Mouse (Mus musculus): Measurements from ENCODE around the gene Osbpl2. TPM values are rescaled to one million over a fixed set of nuclear protein-coding genes. Genes with fewer than 3 reads are reported as not detected.

Osbpl2 gene
- total RNA-seq, 2 experiments from 2014 or later: 44.2 to 50.4 TPM

DNA sequence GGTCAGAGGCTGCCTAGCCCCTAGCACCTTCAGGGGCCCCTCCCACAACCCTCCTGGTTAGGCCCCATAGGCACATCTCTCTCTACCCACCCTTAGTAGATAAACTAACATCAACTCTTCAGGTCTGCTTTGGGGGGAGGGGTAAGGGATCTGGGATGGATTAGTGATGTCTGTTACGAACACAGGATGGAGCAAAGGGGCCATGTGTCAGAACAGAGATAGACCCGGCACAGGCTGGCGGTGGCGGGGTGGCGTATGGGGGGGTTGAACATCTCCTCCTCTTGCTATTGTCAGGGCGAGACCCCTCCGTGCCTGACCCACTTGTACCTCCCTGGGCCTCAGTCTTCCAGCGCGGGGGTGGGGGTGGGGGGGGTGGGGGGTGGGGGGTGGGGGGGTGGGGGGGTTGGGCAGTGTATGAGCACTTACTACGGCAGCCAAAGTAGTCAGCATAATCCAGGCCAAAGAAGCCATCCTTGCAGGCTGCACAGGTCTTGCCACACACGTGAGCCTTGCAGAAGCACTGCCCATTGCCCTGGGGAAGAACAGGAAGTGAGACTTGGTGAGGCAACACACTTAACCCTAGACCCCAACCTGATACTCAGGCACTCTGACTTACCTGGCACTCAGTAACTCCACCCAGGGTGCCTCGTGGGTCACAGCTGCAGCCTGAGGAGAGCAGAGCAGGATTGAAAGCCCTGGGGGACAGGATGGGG lies 77.7 kb downstream of the Osbpl2 start:
- intact Hi-C loops (cut with DNase I): loop anchor here (5.0 kb wide), 1 partner anchor 41 kb away; no protein-coding TSS in a partner anchor
- no peak for DNase-seq (ENCODE audit: low spot score in 2 of 2)

DNA sequence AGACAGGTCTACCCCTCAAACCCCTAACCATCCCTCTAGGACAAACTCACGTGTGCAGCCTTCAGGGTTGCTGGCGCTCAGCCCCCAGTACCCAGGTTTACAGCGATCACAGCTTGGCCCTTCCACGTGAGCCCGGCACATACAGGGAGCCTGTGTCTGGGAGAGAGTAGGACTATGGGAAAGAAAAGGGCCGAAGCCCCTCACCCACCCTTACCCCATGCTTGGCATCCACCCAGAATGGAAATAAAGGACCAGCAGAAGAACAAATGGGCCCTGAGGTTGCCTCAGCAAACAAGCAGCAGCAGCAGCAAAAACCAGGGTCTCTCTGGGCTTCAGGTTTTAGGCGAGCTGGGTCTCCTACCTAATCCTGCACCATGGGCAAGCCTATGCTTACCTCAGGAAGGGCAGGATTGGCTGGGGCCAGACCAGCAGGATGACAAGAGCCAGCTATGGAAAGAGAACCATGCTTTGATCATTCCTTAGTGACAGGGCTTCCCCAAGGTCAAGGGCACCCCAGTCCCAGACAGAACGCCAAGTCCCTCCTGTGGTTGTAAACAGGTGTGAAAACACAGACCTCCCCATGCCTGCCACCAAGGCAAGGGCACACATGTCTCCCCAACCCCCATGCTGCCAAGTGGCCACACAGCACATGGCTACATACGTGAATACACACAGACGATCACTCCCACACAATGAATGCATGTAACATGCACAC lies 78.4 kb downstream of the Osbpl2 start:
- intact Hi-C loops (cut with DNase I): loop anchor here (5.0 kb wide), 1 partner anchor 40 kb away; no protein-coding TSS in a partner anchor
- no peak for DNase-seq (ENCODE audit: low spot score in 2 of 2)

DNA sequence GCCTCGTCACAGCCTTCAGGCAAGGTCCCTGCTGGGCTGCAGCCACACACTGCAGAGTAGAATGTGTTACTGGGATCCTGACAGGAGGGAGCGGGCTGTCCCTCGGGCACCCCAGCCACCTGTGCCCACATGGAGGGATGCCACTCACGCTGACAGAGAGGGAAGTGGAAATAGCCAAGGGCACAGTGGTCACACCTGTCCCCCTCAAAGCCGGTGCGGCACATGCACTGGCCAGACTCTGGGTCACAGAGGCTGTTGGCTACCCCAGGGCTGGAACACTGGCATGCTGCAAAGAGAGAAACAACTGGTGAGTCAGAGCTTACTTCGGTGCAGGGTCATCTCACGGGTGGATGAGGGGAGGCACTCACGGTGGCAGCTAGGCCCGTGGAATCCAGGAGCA lies 79.7 kb downstream of the Osbpl2 start:
- DNase-seq (ENCODE audit: low spot score in 2 of 2): no peak
- intact Hi-C loops (cut with DNase I): loop anchor here (5.0 kb wide), 1 partner anchor 39 kb away; no protein-coding TSS in a partner anchor

DNA sequence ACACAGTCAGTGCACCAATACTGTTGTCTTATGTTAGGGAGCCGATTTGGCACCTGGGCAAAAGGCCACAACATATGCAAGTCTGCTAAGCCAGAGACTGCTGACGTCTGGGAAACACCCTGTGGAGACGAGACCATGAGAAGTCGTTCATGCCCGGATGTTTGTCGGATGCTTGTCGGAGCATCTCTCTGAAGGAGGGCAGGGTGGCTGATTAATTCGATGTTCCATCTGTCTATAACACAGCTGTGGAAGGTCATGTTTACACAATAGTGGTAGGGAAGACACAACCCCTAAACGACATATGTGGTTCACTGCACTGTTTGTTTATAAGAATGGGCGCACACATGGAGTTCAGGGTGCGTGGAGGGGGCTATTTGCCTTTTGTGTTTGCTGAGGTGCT lies 81.6 kb downstream of the Osbpl2 start:
- intact Hi-C loops (cut with DNase I): no loop called here
- no peak for DNase-seq (ENCODE audit: low spot score in 2 of 2)

DNA sequence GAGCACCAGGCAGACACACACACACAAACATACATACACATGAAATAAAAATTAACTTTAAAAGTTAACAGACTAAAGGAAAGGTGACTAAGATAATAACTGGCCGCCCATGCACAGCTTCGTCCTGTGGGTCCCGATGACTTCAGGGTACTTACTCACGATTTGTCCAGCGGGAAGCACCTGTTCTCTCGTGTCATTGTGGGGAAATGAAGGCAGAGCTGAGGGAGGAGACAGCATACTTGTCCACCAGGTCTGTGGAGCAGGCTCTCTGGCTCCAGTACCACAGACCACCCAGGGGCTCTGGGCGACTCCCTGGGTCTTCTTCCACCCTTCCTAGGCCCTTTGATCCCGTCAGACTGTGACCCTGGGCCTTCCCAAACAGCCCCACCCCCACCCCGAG lies 82.2 kb downstream of the Osbpl2 start:
- DNase-seq (ENCODE audit: low spot score in 2 of 2): no peak
- intact Hi-C loops (cut with DNase I): no loop called here

DNA sequence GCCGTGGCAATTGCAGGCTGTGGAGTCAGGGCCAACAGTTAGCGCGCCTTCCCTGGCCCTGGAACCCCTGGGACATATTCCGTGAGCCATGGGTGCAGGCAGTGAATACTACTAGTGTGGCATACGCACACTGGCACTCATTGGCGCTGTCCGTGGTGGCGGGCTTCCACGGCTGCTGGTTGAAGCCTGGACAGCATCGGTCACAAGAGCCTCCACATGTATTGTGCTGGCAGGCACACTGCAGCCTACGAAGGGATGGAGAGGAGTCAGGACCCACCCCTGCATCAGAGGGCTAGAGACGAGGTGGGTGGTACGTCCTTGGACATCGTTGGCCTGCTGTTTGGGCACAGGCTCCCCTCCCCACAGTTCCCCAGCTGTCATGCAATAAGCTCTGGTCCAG lies 83.2 kb downstream of the Osbpl2 start:
- DNase-seq (ENCODE audit: low spot score in 2 of 2): no peak
- intact Hi-C loops (cut with DNase I): no loop called here

DNA sequence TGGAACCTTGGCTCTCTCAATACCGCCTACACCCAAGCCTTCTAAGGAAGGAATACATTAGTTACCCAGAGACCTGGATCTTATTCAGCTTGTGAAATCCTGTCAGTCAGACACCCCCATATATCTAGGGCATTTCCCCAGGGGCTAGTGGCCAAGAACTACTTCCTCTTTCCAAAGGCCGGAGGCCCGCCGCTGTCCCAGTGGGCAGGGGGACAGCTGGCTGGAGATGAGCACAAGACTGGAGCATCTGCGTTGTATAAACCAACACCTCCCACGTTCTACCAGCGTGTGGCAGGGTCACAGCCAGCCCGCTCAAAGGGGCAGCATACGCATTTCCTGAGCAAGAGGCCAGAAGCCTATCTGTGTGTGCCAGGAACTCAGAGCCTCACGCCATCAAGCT lies 83.7 kb downstream of the Osbpl2 start:
- intact Hi-C loops (cut with DNase I): no loop called here

DNA sequence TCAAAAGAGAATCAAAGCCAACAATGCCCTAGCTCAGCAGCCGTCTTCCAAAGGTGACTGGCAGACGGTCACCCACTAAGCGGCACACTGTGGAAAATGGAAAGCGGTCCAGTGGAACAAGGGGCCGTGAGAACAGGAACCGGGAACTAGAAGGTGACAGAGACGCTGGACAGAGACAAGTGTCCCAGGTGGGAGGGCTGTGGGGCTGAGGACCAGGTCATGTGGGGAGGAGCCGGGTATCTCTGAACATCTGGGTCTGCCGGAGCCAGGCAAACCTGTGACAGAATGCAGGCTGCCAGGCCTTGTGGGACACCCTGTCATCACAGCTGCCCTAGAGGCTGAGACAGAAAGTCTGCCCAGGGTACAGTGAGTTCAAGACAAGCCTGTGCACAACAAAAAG lies 85.4 kb downstream of the Osbpl2 start:
- intact Hi-C loops (cut with DNase I): no loop called here
- no peak for DNase-seq (ENCODE audit: low spot score in 2 of 2)

More for the DNA sequence above, 83.7 kb downstream of the Osbpl2 start:
- DNase-seq (ENCODE audit: low spot score in 2 of 2): no peak

DNA sequence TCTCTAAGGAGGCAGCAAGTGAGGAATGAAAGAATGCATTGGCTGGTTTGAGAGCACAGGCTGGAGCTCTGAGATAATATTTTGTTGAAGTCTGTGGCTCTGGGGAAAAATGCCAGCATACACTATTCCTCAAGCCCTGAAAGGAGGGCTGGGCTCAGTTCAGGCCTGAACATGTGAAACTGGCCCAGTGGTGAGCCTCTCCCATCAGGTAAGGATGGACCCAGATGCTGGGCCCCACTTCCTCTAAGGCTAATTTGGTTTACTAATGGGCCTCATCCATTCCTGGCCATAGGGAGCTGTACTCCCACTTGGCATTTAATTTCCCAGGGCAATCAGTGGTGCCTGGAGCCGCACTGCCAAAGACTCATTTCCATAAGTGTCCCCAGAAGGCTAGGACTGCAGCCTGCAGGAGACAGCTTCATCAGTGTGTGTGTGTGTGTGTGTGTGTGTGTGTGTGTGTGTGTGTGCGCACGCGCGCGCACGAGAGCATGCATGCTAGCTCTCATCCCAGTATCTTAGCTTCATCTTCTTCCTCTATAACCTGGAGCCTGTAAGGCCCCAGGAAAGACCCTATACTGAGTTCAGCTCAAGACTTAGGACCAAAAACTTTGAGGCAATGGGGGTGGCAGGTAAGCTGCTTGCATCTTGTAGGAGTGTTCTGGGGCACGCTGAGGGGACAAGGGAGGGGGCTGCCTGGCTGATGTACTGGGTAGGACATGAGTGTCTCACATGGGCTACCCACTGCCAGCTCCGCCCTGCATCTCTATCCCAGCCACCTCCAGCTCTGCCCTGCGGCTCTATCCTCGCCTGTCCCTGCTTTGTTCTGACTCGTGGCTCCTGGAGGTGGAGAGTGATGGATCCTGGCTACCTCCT lies 86.2 kb downstream of the Osbpl2 start:
- DNase-seq (ENCODE audit: low spot score in 2 of 2): no peak
- intact Hi-C loops (cut with DNase I): no loop called here

DNA sequence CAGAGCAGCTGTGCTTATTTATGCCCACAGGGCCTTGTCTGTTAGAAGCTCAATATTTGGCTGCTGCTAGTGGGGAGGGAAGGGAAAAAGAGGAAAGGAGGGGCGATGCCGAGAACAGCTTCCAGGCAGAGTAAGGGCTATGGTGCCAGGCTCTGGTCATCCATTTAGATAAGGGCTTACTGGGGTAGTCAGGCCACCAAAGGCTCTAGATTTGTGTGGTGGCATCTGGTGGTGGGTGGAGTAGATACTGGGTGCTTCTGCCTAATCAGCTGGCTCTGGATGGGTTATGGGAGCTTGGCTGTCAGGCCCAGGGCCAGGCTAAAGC lies 86.8 kb downstream of the Osbpl2 start:
- intact Hi-C loops (cut with DNase I): no loop called here
- DNase-seq (ENCODE audit: low spot score in 2 of 2): no peak

DNA sequence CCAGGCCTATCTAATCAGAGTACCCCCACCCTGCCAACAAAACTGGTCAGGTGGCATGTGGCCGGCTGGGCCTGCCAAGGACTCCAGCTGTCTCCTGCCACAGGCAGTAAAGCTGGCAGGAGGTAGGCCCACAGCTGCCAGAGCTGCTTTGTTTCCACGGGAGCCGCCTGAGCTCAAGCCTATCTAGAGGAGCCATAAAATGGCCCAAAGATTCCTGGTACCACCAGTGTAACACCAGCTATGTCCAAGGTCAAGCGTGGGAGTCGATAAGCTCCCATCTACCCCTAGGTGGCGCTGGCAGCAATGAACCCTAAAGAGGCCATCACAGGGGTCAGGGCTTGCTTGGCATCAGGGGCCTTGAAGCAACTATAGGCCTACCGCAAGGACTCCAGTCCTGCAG lies 88.7 kb downstream of the Osbpl2 start:
- no peak for DNase-seq (ENCODE audit: low spot score in 2 of 2)
- intact Hi-C loops (cut with DNase I): no loop called here

DNA sequence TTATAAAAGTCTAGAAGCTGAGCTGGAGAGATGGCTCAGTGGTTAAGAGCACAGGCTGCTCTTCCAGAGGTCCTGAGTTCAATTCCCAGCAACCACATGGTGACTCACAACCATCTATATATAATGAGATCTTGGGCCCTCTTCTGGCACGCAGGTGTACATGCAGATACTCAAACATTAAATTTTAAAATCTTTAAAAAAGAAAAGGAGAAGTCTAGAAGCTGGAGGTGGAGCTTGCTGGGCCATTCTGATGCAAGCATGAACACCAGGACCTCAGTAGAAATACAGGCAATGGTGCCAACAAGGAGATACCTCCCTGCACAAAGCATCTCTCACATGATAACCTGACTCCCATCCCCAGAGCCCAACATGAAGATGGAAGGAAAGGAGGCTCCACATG lies 89.9 kb downstream of the Osbpl2 start:
- intact Hi-C loops (cut with DNase I): no loop called here
- DNase-seq (ENCODE audit: low spot score in 2 of 2): no peak

DNA sequence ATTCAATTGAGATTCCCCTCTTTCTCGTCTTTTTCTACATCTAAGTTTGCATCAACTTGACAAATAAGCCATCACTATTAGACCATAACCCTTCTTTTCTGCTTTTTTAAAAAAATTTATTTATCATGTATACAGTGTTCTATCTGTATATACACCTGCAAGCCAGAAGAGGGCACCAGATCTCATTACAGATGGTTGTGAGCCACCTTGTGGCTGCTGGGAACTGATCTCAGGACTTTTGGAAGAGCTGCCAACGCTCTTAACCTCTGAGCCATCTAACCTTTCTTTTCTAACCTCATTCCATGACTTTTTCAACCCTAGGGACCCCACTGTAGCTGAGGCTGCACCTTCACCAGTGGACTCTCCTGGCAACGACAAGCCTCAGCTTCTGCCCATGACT lies 93.1 kb downstream of the Osbpl2 start:
- DNase-seq (ENCODE audit: low spot score in 2 of 2): no peak
- intact Hi-C loops (cut with DNase I): no loop called here

Small RNAs within 50 kb of the gene (microRNA-seq; reads per million reads assigned to microRNA genes)
- gene Mir7005: not detected

Other genes with a start within 250 kb of the Osbpl2 start
- gene Taf4, start 142.7 kb upstream of the Osbpl2 start, total RNA-seq (2021): 10 to 100 TPM; 15.8 to 24.3 TPM
- 100 to 1,000 TPM; 107 to 114 TPM for gene Lsm14b, start 94.3 kb upstream of the Osbpl2 start, total RNA-seq (2021)
- 100 to 1,000 TPM; 163 to 172 TPM for gene Psma7, start 76.9 kb upstream of the Osbpl2 start, total RNA-seq (2021)
- 10 to 100 TPM; 36.1 to 39.1 TPM for gene Ss18l1, start 76.8 kb upstream of the Osbpl2 start, total RNA-seq (2021)
- gene Mtg2, start 48.7 kb upstream of the Osbpl2 start, total RNA-seq (2021): 10 to 100 TPM; 12.6 to 19.1 TPM
- 10 to 100 TPM; 94.8 to 99.4 TPM for gene Hrh3, start 14.8 kb upstream of the Osbpl2 start, total RNA-seq (2021)
- gene Adrm1, start 52.2 kb downstream of the Osbpl2 start, total RNA-seq (2021): 100 to 1,000 TPM in 1 of 2 experiments, 10 to 100 TPM in 1; 95.4 to 105 TPM
- gene Lama5, start 106.6 kb downstream of the Osbpl2 start, total RNA-seq (2021): 1 to 10 TPM; 6.3 to 7.2 TPM
- gene Rps21, start 138.1 kb downstream of the Osbpl2 start, total RNA-seq (2021): 100 to 1,000 TPM; 622 to 695 TPM
- gene Cables2, start 154.2 kb downstream of the Osbpl2 start, total RNA-seq (2021): 10 to 100 TPM; 26.5 to 31.7 TPM
- gene Rbbp8nl, start 170.6 kb downstream of the Osbpl2 start, total RNA-seq (2021): not detected
- not detected for gene Gata5, start 215.4 kb downstream of the Osbpl2 start, total RNA-seq (2021)

Data from left cerebral cortex, postnatal 36 days (tissue).